Mouse (Mus musculus) layer of hippocampus, adult 18-20 months (tissue): Measurements from ENCODE around the gene Zfp91. TPM values are rescaled to one million over a fixed set of nuclear protein-coding genes. Genes with fewer than 3 reads are reported as not detected.
A peak's percentile ranks its signal among the peaks of the same experiment; 100 is the strongest.
"Not testable (repeated sequence)": the region's sequence is repeated elsewhere in the genome, so short reads cannot be mapped to it uniquely, and the experiment has no call there.

Experiments used
- DNase-seq, 2 experiments: peaks; one replicate each; pipeline ENCODE4 v3.0.0; 2022; ENCODE audit warnings: low spot score in 2 of 2
- total RNA-seq, 2 experiments: library from RNA; stranded (reverse); gene quantifications; 2 replicates each; pipeline ENCODE4 v1.2.3; 2021

Gene Zfp91
- total RNA-seq, 2 experiments from 2014 or later: 84.6 to 90.8 TPM

GRCm38 (mm10) chr19:12794056-12795044 is 1.6 kb downstream of the Zfp91 start:
- peak; percentile 87 to 94 for DNase-seq

- no peak for DNase-seq
Measured at GRCm38 (mm10) chr19:12792374-12792773, 3.6 kb downstream of the Zfp91 start.

GRCm38 (mm10) chr19:12787721-12788120 is 8.2 kb downstream of the Zfp91 start:
- no peak for DNase-seq

GRCm38 (mm10) chr19:12786803-12787395 is 9.0 kb downstream of the Zfp91 start:
- peak in 1 of 2 experiments; percentile 61 for DNase-seq

DNA sequence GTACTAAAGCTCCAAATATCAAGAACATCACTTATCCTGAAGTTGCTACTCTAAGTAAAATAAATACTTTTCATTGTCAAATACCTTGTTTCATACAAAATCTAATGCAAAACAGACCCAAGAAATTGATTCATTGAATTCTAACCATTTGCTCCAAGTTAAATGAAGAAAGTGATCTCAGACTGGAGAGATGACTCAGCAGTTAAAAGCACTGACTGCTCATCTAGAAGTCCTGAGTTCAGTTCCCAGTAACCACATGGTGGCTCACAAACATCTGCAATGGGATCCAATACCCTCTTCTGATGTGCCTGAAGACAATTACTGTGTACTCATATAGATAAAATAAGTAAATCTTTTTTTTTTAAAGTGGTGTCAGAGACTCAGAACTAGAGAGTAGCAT is 15.5 kb downstream of the Zfp91 start:
- DNase-seq: no peak

- DNase-seq: no peak
Measured at GRCm38 (mm10) chr19:12770888-12771287, 25.0 kb downstream of the Zfp91 start.

- DNase-seq: no peak
Measured at GRCm38 (mm10) chr19:12765308-12765707, 30.6 kb downstream of the Zfp91 start, which contains the start of gene Cntf. Gene Cntf (minus strand): TSS chr19:12765632.

GRCm38 (mm10) chr19:12762212-12763130 is 33.5 kb downstream of the Zfp91 start:
- DNase-seq: no peak

DNA sequence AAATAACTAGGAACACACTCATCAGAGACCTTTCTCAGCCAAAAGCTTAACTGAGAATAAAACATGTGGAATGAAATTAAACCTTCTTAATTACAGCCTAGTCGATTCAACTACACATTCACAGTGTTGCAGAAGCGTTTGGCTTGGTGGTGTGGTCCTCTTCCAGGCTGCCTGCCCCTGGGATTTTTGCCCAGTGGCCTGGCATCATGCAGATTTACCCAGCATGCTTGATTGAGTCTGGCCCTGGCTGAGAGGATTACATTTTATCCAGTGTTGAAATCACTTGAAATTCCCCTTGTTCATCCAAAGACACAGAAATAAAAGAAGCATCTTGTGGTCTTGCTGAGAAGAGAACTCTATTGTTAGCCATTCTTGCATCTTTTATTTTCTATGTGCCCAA is 36.3 kb downstream of the Zfp91 start:
- DNase-seq: peak; percentile 43 to 61

- DNase-seq: no peak
Measured at GRCm38 (mm10) chr19:12758936-12759478, 36.9 kb downstream of the Zfp91 start.

- no peak for DNase-seq
Measured at GRCm38 (mm10) chr19:12756286-12756685, 39.6 kb downstream of the Zfp91 start.

DNA sequence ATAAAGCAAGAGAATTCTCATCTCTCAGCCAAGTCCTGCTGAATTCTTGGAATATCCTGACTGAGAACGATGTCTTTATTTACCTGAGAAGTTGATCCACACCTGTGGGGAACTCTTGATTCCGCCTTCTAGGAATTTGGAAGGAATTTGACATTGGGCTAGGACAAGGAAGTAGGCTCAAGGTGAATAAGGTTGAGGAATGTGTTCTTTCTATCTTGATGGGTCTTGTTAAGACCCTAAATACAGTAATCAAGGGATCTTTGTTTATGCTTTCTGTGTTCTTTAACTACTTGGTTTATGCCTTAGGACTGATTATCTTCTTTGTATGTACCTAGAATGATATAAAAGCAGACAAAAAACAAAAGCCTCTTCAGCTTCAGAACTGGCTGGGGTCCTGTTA is 64.0 kb downstream of the Zfp91 start:
- DNase-seq: no peak

GRCm38 (mm10) chr19:12731036-12731435 is 64.9 kb downstream of the Zfp91 start:
- no peak for DNase-seq

DNA sequence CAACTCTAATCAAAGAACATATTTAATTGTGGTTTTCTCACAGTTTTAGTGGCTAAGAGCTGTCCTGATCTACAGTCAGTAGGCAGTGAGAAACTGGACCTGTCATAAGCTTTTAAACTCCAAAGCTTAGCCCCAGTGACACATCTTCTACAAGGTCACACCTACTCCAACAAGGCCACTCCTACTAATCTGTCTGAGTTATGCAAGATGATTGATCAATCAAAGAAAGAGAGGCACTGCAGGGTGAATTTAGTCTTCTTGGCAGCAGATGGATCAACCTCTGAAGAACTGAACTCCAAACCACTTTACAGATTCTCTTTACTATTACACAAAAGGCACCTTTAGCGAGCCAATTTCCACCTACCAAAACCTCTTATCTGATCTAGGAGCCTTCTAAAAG is 70.1 kb downstream of the Zfp91 start:
- DNase-seq: no peak

- DNase-seq: peak; percentile 1 to 32
Measured at GRCm38 (mm10) chr19:12722308-12722707, 73.6 kb downstream of the Zfp91 start.

DNA sequence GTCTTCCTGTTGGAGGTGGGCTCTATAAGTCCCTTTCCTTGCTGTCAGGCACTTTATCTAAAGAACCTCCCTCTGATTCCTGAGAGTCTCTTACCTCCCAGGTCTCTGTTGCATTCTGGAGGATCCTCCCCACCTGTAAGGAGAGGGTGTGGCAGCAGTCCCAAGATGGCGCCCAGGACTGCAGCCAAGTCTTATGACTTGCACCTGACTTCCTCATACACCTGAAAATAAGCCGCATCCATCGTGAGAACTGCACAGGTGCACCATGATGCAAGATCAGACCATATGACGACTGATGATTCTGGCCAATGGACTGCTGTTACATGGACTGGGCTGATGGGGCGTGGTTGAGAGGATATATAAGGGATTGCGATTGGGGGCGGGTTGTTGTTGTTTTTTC is 74.3 kb downstream of the Zfp91 start:
- not testable (repeated sequence) for DNase-seq

DNA sequence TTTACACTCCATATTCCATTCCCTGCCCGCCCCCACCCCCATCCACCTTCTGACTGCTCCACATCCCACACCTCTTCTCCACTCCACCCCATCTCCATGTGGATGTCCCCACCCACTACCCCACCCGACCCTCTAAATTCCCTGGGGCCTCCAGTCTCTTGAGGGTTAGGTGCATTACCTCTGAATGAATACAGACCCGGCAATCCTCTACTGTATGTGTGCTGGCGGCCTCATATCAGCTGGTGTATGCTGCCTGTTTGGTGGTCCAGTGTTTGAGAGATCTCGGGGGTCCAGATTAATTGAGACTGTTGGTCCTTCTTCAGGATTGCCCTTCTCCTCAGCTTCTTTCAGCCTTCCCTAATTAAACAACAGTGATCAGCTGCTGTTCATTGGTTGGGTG is 75.0 kb downstream of the Zfp91 start:
- not testable (repeated sequence) for DNase-seq

DNA sequence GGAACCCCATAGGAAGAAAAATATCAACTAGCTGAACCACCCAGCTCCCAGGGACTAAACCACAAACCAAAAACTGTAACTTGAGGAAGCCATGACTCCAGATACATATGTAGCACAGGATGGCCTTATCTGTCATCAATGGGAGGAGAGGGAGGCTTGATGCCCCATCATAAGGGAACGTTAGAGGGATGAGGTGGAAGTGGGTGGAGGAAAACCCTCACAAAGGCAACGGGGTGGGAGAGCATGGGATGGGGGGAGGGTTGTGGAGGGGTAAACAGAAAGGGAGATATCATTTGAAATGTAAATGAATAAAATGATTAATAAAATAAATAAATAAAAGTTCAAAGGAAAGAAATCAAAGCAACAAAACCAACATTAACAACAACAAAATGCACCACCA is 75.5 kb downstream of the Zfp91 start:
- no peak for DNase-seq

DNA sequence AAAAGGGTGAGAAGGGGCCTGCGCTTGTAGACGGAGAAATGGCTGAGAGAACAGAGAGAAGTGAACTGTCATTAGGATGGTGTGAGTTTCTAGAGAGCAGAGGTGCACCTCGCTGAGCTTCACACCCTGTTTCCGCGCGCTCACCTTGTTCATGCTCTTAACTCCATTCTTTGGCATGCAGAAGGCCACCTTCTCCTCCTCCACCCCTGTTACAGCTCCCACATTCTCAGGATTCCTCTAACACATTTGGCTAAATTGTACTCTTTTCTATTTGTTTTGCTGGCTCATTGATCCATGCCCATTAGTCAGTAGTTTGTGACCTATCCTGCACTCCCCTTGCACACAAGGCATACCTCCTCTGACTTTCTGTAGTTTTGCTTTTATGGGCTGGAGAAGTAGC is 76.7 kb downstream of the Zfp91 start:
- no peak for DNase-seq
